10 mouse cellular contexts compared by ENCODE assay signal in genomic region chr5:112255426-112255825, GRCm38 (mm10). TPM values are rescaled to one million over a fixed set of nuclear protein-coding genes. Genes with fewer than 3 reads are reported as not detected.
DNase-seq lines count a peak whose midpoint lies in the region; ATAC-seq and TF ChIP-seq lines count a peak whose summit lies in the region.
"Had no signal": no experiment of that assay in that cellular context is flagged by ENCODE, and none has a peak within 500 bp of the region (broad histone marks: within the 10 kb centered on the region; RNA-seq: fewer than 3 reads in every experiment).

Gene Crybb1 (plus strand): TSS chr5:112255815.

- H3K9ac ChIP-seq in liver, adult 2 months (ENCODE audit: low read depth, low read length): no peak within 1 kb of the TSS
- peak within 1 kb of the TSS; percentile 32 for H3K9ac ChIP-seq in kidney, embryonic 16.5 days (replicated peaks; ENCODE audit: low read length)
- H3K9ac ChIP-seq in intestine, embryonic 16.5 days (ENCODE audit: low read depth, low read length): no peak within 1 kb of the TSS
- H3K9ac ChIP-seq: embryonic facial prominence, embryonic 15.5 days had no signal

- H3K4me1 ChIP-seq in liver, adult 2 months (ENCODE audit: control insufficient read depth, insufficient read depth, low read length): no peaks in the 10 kb centered on the region
- peaks cover 36% of the 10 kb centered on the region for H3K4me1 ChIP-seq in kidney, embryonic 16.5 days (ENCODE audit: insufficient read depth, low read length)
- H3K4me1 ChIP-seq in intestine, embryonic 16.5 days (ENCODE audit: control insufficient read depth, insufficient read depth, low read length): peaks cover 2% of the 10 kb centered on the region; the same call in 1 of the 2 replicates

- no peak within 1 kb of the TSS for H3K27ac ChIP-seq in liver, adult 2 months (replicated peaks; ENCODE audit: insufficient read depth, low read depth, low read length)
- H3K27ac ChIP-seq in kidney, embryonic 16.5 days (ENCODE audit: low read length): peak within 1 kb of the TSS; percentile 41; the same call in 1 of the 2 replicates
- no peak within 1 kb of the TSS for H3K27ac ChIP-seq in intestine, embryonic 16.5 days (ENCODE audit: low read length)
- H3K27ac ChIP-seq: embryonic facial prominence, embryonic 15.5 days had no signal

- no peak for TF ChIP-seq CTCF in liver, adult 2 months (IDR thresholded peaks at IDR 0.05; ENCODE audit: low read depth, low read length)

- ATAC-seq in kidney, embryonic 16.5 days (ENCODE audit: low FRiP score, low TSS enrichment): no peak
- no peak for ATAC-seq in intestine, embryonic 16.5 days
- ATAC-seq in monocyte, adult 5-6 weeks (replicated peaks; ENCODE audit: insufficient number of reproducible peaks, low FRiP score, low TSS enrichment, poor library complexity, severe bottlenecking): no peak

- peak; percentile 14 for DNase-seq in liver, adult 2 months (ENCODE audit: extremely low read depth, low read depth, low spot score)
- DNase-seq in liver: no peak
- peak; percentile 89 for DNase-seq in adrenal gland, postnatal 36 days
- DNase-seq in frontal cortex, postnatal 14 days (ENCODE audit: low spot score in 2 of 2): peak; percentile 42 to 64
- peak; percentile 40 to 56 for DNase-seq in lung, postnatal 4 days

- no peak within 1 kb of the TSS for H3K4me2 ChIP-seq in kidney, embryonic 16.5 days (replicated peaks; ENCODE audit: low read depth, low read length)
- H3K4me2 ChIP-seq in intestine, embryonic 16.5 days (ENCODE audit: low read depth, low read length): no peak within 1 kb of the TSS
- H3K4me2 ChIP-seq: embryonic facial prominence, embryonic 15.5 days had no signal

- H3K79me2 ChIP-seq in liver, adult 2 months (ENCODE audit: control insufficient read depth, insufficient read depth, low read length): no peaks in the 10 kb centered on the region

- H3K4me3 ChIP-seq in liver, adult 2 months (ENCODE audit: insufficient read depth, low read depth, low read length): no peak within 1 kb of the TSS
- H3K4me3 ChIP-seq in kidney, embryonic 16.5 days (ENCODE audit: low read length): no peak within 1 kb of the TSS
- no peak within 1 kb of the TSS for H3K4me3 ChIP-seq in intestine, embryonic 16.5 days (ENCODE audit: low read length)
- H3K4me3 ChIP-seq: embryonic facial prominence, embryonic 15.5 days had no signal

- TF ChIP-seq POLR2A in liver, adult 2 months (IDR thresholded peaks at IDR 0.05; ENCODE audit: extremely low read depth, insufficient read depth, low read length): no peak

- no peaks in the 10 kb centered on the region for H3K27me3 ChIP-seq in liver, adult 2 months (ENCODE audit: control insufficient read depth, insufficient read depth, low read length)
- no peaks in the 10 kb centered on the region for H3K27me3 ChIP-seq in kidney, embryonic 16.5 days (ENCODE audit: insufficient read depth, low read length)
- H3K27me3 ChIP-seq in intestine, embryonic 16.5 days (replicated peaks; ENCODE audit: control insufficient read depth, insufficient read depth, low read length): no peaks in the 10 kb centered on the region

- no peaks in the 10 kb centered on the region for H3K36me3 ChIP-seq in liver, adult 2 months (ENCODE audit: control insufficient read depth, insufficient read depth, low read length)
- H3K36me3 ChIP-seq in kidney, embryonic 16.5 days (ENCODE audit: insufficient read depth, low read length): no peaks in the 10 kb centered on the region
- H3K36me3 ChIP-seq in intestine, embryonic 16.5 days (ENCODE audit: control insufficient read depth, insufficient read depth, low read length): no peaks in the 10 kb centered on the region
- H3K36me3 ChIP-seq: embryonic facial prominence, embryonic 15.5 days; G1E had no signal

- WGBS in liver, adult 2 months: 9% methylated on average over 3 of the region's 3 CpGs
- 34% methylated on average over 3 of the region's 3 CpGs for WGBS in kidney, embryonic 16.5 days
- 50% methylated on average over 3 of the region's 3 CpGs for whole genome bisulfite sequencing in intestine, embryonic 16.5 days

- no peaks in the 10 kb centered on the region for H3K9me3 ChIP-seq in kidney, embryonic 16.5 days (ENCODE audit: low read length)
- H3K9me3 ChIP-seq in intestine, embryonic 16.5 days (ENCODE audit: control insufficient read depth, low read length): no peaks in the 10 kb centered on the region
- H3K9me3 ChIP-seq: embryonic facial prominence, embryonic 15.5 days; G1E had no signal

RNA-seq across cellular contexts. Expression of gene Crybb1, which starts in this region (rescaled TPM):
- total RNA-seq in liver, adult 2 months (2014; rRNA removed): not detected in 2 replicates
- not detected in 2 replicates for polyA plus RNA-seq in liver, adult 2 months (2012; rRNA removed)
- 1 to 10 TPM; 3.4 to 3.9 TPM for total RNA-seq in adrenal gland, postnatal 36 days (2021)
- polyA plus RNA-seq in kidney, embryonic 16.5 days (2015; fragmentation: Nextera tagmentation; extraction: Ambion mirVana): 2.7 and 4.0 TPM in 2 replicates
- polyA plus RNA-seq in intestine, embryonic 16.5 days (2015; fragmentation: Nextera tagmentation; extraction: Ambion mirVana): 2.7 and 2.9 TPM in 2 replicates
- total RNA-seq in monocyte, adult 5-6 weeks (2017): not detected in 3 replicates
- total RNA-seq: G1E had no signal
- polyA plus RNA-seq: G1E had no signal

Comparison
In these comparisons a context has a peak if more than half of its experiments do, and no peak if none do; other contexts are left out.
1. Peak in DNase-seq in liver, adult 2 months; RNA of the gene not detected or under 1 TPM.